Mouse (Mus musculus): ENCODE data around the gene Slc9a9. TPM values are rescaled to one million over a fixed set of nuclear protein-coding genes. Genes with fewer than 3 reads are reported as not detected.

Gene Slc9a9
- total and polyA plus RNA-seq, 2 experiments from 2014 or later = 6.0 to 6.7 TPM

DNA sequence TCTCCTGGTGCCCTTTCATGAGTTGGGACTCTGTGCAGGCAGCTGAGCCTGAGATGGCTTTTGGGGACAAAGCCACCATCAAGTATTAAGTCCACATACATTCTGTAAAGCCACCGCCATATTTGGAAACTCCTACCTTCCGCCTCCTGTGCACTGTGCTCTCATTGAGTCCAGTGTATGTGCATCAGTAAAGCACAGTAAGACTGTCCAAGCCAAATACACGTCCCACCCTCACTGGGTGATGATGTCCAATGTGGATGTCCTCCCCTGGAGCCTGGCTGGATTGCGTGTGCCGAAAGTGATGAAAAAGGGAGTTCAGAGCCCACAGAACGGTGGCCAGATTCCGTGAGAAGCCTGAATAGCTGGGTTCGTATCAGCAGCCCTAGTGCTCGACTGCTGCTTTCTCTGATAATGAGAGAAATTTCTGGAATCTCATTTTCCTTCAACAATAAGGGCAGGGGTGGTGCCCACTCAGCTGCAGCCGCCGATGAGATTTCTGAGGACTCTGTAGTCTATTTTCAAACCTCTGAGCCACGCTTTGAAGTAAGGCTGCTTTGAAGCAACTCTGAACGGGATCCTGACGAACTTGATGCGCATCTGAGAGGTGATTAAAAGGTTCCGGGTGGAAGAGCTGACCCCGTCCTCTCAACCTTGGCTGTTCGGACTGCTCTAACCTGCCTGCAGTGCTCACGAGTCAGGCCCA lies 81.4 kb downstream of the Slc9a9 start:
- 0 out of 2 replicates have a peak, but pooled peaks have one; percentile 38 for ATAC-seq (ENCODE audit: low FRiP score)
- 62% methylated on average over 19 of the region's 19 CpGs for WGBS
- H3K4me2 ChIP-seq (ENCODE audit: low read depth, low read length, poor library complexity, severe bottlenecking) = no peak overlapping the region

GRCm38 (mm10) chr9:94751638-94752021 lies 81.9 kb downstream of the Slc9a9 start:
- H3K4me2 ChIP-seq (ENCODE audit: low read depth, low read length, poor library complexity, severe bottlenecking) = no peak overlapping the region
- H3K27me3 ChIP-seq (ENCODE audit: insufficient read depth, low read length) = no peaks in the 10 kb centered on the region
- peaks cover 12% of the 10 kb centered on the region; the same call in 1 of the 2 replicates for H3K4me1 ChIP-seq (ENCODE audit: insufficient read depth, low read length)
- no peak for TF ChIP-seq CTCF (IDR thresholded peaks at IDR 0.05)
- no peak overlapping the region for H3K9ac ChIP-seq (replicated peaks; ENCODE audit: low read length, poor library complexity, severe bottlenecking)
- no peak overlapping the region for H3K4me3 ChIP-seq (ENCODE audit: low read depth, low read length)
- H3K9me3 ChIP-seq (ENCODE audit: low read length) = no peaks in the 10 kb centered on the region
- H3K36me3 ChIP-seq (ENCODE audit: insufficient read depth, low read length) = no peaks in the 10 kb centered on the region
- DNase-seq (ENCODE audit: low spot score) (no peak), ATAC-seq (ENCODE audit: low FRiP score) (no peak)
- no peak overlapping the region for H3K27ac ChIP-seq (ENCODE audit: low read depth, low read length)
- 74% methylated on average over 10 of the region's 10 CpGs for WGBS

More for the DNA sequence above, 81.4 kb downstream of the Slc9a9 start:
- Histone ChIP-seq H3K4me3 (ENCODE audit: low read depth, low read length) (no peak overlapping the region), H3K9ac (replicated peaks; ENCODE audit: low read length, poor library complexity, severe bottlenecking) (no peak overlapping the region), H3K27me3 (ENCODE audit: insufficient read depth, low read length) (no peaks in the 10 kb centered on the region), H3K9me3 (ENCODE audit: low read length) (no peaks in the 10 kb centered on the region), H3K36me3 (ENCODE audit: insufficient read depth, low read length) (no peaks in the 10 kb centered on the region), H3K27ac (ENCODE audit: low read depth, low read length) (no peak overlapping the region), H3K4me1 (ENCODE audit: insufficient read depth, low read length) (peaks cover 12% of the 10 kb centered on the region; the same call in 1 of the 2 replicates)
- no peak for DNase-seq (ENCODE audit: low spot score)
- no peak for TF ChIP-seq CTCF (IDR thresholded peaks at IDR 0.05)

GRCm38 (mm10) chr9:94752121-94752520 lies 82.4 kb downstream of the Slc9a9 start:
- Histone ChIP-seq H3K27me3 (ENCODE audit: insufficient read depth, low read length) (no peaks in the 10 kb centered on the region), H3K9me3 (ENCODE audit: low read length) (no peaks in the 10 kb centered on the region), H3K4me1 (ENCODE audit: insufficient read depth, low read length) (peaks cover 12% of the 10 kb centered on the region; the same call in 1 of the 2 replicates), H3K27ac (ENCODE audit: low read depth, low read length) (no peak overlapping the region), H3K4me3 (ENCODE audit: low read depth, low read length) (no peak overlapping the region), H3K4me2 (ENCODE audit: low read depth, low read length, poor library complexity, severe bottlenecking) (no peak overlapping the region), H3K9ac (replicated peaks; ENCODE audit: low read length, poor library complexity, severe bottlenecking) (no peak overlapping the region), H3K36me3 (ENCODE audit: insufficient read depth, low read length) (no peaks in the 10 kb centered on the region)
- DNase-seq (ENCODE audit: low spot score) = no peak
- 96% methylated on average over 3 of the region's 3 CpGs for WGBS
- no peak for TF ChIP-seq CTCF (IDR thresholded peaks at IDR 0.05)
- no peak for ATAC-seq (ENCODE audit: low FRiP score)

DNA sequence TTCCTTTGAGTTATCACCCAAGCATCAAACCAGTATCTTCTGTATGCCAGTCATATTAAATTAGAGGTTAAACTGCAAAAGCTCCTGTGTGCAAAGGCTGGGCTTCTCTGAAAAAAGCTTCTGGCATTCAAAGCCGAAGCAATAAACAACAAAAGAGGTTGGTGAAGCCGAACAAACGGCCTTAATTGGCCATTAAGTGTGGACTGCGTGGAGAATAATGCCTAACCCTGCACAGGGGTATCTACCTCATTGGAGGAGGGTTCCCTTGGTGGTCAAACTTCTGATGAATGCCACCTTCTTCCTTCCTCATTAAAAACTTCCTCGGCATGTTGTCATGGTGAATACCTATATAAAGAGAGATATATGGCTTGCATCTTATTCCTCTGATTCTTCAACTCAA lies 90.2 kb downstream of the Slc9a9 start:
- H3K4me2 ChIP-seq (ENCODE audit: low read depth, low read length, poor library complexity, severe bottlenecking) = no peak overlapping the region
- H3K9ac ChIP-seq (replicated peaks; ENCODE audit: low read length, poor library complexity, severe bottlenecking) = no peak overlapping the region
- no peaks in the 10 kb centered on the region for H3K4me1 ChIP-seq (ENCODE audit: insufficient read depth, low read length)
- ATAC-seq (ENCODE audit: low FRiP score) (no peak), DNase-seq (ENCODE audit: low spot score) (no peak)
- no peaks in the 10 kb centered on the region for H3K9me3 ChIP-seq (ENCODE audit: low read length)
- H3K36me3 ChIP-seq (ENCODE audit: insufficient read depth, low read length) = no peaks in the 10 kb centered on the region
- no peaks in the 10 kb centered on the region for H3K27me3 ChIP-seq (ENCODE audit: insufficient read depth, low read length)
- H3K4me3 ChIP-seq (ENCODE audit: low read depth, low read length) = no peak overlapping the region
- TF ChIP-seq CTCF (IDR thresholded peaks at IDR 0.05) = no peak
- 28% methylated on average over 5 of the region's 5 CpGs for WGBS
- no peak overlapping the region for H3K27ac ChIP-seq (ENCODE audit: low read depth, low read length)

DNA sequence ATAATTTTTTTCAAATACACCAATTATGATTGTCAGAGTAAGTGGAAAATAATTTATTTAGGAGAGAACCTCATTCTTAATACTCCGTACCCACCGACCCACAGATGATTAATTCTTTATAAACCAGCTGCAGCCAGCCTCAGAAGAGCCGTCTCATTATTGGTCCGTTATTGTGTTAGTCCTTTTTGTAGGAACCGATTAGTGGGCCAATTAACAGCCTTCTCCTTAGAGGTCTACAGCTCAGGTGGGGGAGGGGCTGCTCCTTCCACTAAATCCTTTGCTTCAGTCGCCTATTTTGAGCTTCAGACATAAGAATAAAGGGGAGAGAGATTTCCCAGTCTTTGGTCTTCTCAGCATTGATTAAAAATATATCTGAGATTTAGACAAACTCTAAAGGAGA lies 98.4 kb downstream of the Slc9a9 start:
- no peak overlapping the region for H3K9ac ChIP-seq (replicated peaks; ENCODE audit: low read length, poor library complexity, severe bottlenecking)
- DNase-seq (ENCODE audit: low spot score) = peak; percentile 44
- no peak overlapping the region for H3K27ac ChIP-seq (ENCODE audit: low read depth, low read length)
- H3K4me2 ChIP-seq (ENCODE audit: low read depth, low read length, poor library complexity, severe bottlenecking) = no peak overlapping the region
- 41% methylated on average over 6 of the region's 6 CpGs for WGBS
- no peaks in the 10 kb centered on the region for H3K9me3 ChIP-seq (ENCODE audit: low read length)
- no peak for TF ChIP-seq CTCF (IDR thresholded peaks at IDR 0.05)
- no peaks in the 10 kb centered on the region for H3K27me3 ChIP-seq (ENCODE audit: insufficient read depth, low read length)
- no peaks in the 10 kb centered on the region for H3K4me1 ChIP-seq (ENCODE audit: insufficient read depth, low read length)
- ATAC-seq (ENCODE audit: low FRiP score) = no peak
- no peak overlapping the region for H3K4me3 ChIP-seq (ENCODE audit: low read depth, low read length)
- no peaks in the 10 kb centered on the region for H3K36me3 ChIP-seq (ENCODE audit: insufficient read depth, low read length)

- H3K27ac ChIP-seq (ENCODE audit: low read depth, low read length) = no peak overlapping the region
- no peak overlapping the region for H3K9ac ChIP-seq (replicated peaks; ENCODE audit: low read length, poor library complexity, severe bottlenecking)
- no peak overlapping the region for H3K4me2 ChIP-seq (ENCODE audit: low read depth, low read length, poor library complexity, severe bottlenecking)
- ATAC-seq (ENCODE audit: low FRiP score) (no peak), DNase-seq (ENCODE audit: low spot score) (no peak)
- H3K27me3 ChIP-seq (ENCODE audit: insufficient read depth, low read length) = no peaks in the 10 kb centered on the region
- H3K4me3 ChIP-seq (ENCODE audit: low read depth, low read length) = no peak overlapping the region
- no peaks in the 10 kb centered on the region for H3K9me3 ChIP-seq (ENCODE audit: low read length)
- H3K36me3 ChIP-seq (ENCODE audit: insufficient read depth, low read length) = no peaks in the 10 kb centered on the region
- no peaks in the 10 kb centered on the region for H3K4me1 ChIP-seq (ENCODE audit: insufficient read depth, low read length)
- TF ChIP-seq CTCF (IDR thresholded peaks at IDR 0.05) = no peak
- 68% methylated on average over 4 of the region's 4 CpGs for WGBS
Measured at GRCm38 (mm10) chr9:94768524-94768923, 98.8 kb downstream of the Slc9a9 start.
